Mouse (Mus musculus): ENCODE data around the gene Paqr8. TPM values are rescaled to one million over a fixed set of nuclear protein-coding genes. Genes with fewer than 3 reads are reported as not detected.

Gene Paqr8
- 6.1 and 6.2 TPM in 2 replicates for polyA plus RNA-seq (2015; fragmentation: Nextera tagmentation; extraction: Ambion mirVana)

DNA sequence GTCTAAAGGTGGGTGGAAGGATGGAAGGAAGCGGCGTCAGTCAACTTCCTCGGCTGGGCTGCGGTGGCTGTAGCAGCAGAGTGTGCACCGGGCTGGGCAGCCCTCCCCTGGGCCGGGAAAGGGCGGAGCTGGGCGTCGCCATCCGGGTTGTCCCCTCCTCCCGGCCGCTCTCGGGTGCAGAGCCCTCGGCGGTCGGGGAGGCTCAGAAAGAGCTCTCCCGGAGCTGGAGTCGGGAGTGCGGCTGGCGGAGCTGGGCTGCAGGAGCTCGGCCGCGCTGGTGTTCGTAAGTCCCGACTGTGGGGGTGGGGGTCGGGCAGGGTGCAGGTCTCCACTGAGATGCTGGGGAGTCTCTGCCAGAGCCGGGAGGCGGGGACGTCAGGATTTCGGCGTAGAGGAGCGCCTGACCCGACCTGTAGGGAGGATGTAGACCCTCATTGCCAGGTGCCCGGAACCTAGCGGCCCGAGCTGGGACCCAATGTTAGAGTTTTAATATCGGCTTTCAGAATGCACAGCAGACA lies at the start of gene Paqr8:
Gene Paqr8, plus strand, starts transcription at position 203 of the 518 bp plus-strand sequence.
- peak; percentile 99 for ATAC-seq
- no peaks in the 10 kb centered on the region for H3K36me3 ChIP-seq (ENCODE audit: control insufficient read depth, insufficient read depth, low read length)
- H3K4me2 ChIP-seq (ENCODE audit: low read depth, low read length): peak within 1 kb of the TSS; percentile 88
- H3K4me3 ChIP-seq (ENCODE audit: low read length): peak within 1 kb of the TSS; percentile 75
- peaks cover 8% of the 10 kb centered on the region; the same call in 1 of the 2 replicates for H3K4me1 ChIP-seq (ENCODE audit: control insufficient read depth, insufficient read depth, low read length)
- no peaks in the 10 kb centered on the region for H3K27me3 ChIP-seq (replicated peaks; ENCODE audit: control insufficient read depth, insufficient read depth, low read length)
- H3K27ac ChIP-seq (ENCODE audit: low read length): peak within 1 kb of the TSS; percentile 76
- under 1% methylated on average over 37 of the region's 37 CpGs for WGBS
- H3K9ac ChIP-seq (ENCODE audit: low read depth, low read length): peak within 1 kb of the TSS; percentile 79
- no peaks in the 10 kb centered on the region for H3K9me3 ChIP-seq (ENCODE audit: control insufficient read depth, low read length)

DNA sequence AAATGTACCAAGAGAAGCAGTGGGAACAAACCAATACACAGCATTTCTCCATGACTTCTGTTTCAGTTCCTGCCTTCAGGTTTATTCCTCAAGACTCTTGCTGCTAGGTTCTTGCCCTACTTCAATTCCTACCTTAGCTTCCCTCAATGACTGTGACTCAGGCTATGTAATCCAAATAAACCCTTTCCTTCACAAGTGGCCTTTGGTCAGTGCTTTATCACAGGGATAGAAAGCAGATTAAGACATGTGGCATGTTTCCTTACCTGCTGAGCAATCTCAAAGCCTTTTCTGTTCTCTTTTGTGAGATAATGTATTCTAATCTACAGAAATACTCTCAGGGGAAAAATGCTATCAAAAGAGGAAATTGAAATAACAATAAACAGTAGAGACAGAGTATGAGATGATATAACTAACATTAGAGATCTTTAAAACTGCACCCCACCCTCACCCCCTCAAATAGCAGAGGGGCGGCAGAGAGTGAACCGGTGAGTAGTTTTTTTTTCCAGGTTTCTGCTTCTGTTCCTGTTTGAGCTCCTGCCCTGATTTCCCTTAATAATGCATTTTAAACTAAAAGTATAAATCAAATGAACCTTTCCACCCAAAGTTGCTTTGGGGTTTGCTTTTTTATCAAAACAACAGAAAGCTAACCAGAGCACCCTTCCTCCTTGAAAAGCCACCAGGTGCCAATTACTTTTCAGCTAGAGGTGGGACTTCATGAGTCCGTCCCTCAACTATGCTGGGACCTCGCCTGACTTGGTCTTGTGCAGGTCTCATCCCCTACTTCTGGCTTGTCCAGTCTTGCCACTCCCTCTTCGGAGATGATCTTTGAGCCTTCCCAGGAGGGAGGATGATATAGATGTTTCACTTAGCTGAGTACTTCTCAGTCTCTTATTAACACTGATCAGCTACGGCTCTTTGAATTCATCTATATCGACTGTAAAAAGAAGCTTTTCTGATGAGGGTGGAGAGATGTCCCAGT lies 33.2 kb upstream of the Paqr8 start:
- peak overlapping the region; percentile 61 for H3K27ac ChIP-seq (ENCODE audit: low read length)
- H3K4me2 ChIP-seq (ENCODE audit: low read depth, low read length): no peak overlapping the region
- no peak overlapping the region for H3K4me3 ChIP-seq (ENCODE audit: low read length)
- WGBS: 70% methylated on average over 7 of the region's 7 CpGs
- no peaks in the 10 kb centered on the region for H3K36me3 ChIP-seq (ENCODE audit: control insufficient read depth, insufficient read depth, low read length)
- no peaks in the 10 kb centered on the region for H3K27me3 ChIP-seq (replicated peaks; ENCODE audit: control insufficient read depth, insufficient read depth, low read length)
- no peak overlapping the region for H3K9ac ChIP-seq (ENCODE audit: low read depth, low read length)
- 0 out of 2 replicates have a peak, but pooled peaks cover 3% of the 10 kb centered on the region for H3K9me3 ChIP-seq (ENCODE audit: control insufficient read depth, low read length)
- no peaks in the 10 kb centered on the region for H3K4me1 ChIP-seq (ENCODE audit: control insufficient read depth, insufficient read depth, low read length)
- ATAC-seq: peak; percentile 84

DNA sequence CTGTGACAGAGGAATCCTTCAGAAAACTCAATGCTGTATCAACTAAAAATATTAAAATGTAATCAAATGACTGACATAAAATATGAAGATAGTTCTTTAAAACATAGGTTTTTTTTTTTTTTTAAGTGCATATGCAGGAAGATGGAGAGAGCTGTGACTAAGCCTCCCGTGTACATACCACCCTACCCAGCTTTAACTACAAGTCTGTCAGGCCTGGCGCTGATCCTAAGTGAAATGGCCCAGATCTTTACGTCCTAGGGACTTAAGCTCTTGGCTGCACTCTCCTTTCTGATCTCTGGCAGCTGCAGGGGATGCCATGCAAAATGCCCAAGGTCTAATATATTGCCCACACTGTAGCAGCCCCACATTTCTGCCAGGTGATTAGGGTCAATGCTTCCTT lies 29.6 kb upstream of the Paqr8 start:
- WGBS: 71% methylated on average over 3 of the region's 3 CpGs
- no peak for ATAC-seq
- Histone ChIP-seq H3K9ac (ENCODE audit: low read depth, low read length) (no peak overlapping the region), H3K4me1 (ENCODE audit: control insufficient read depth, insufficient read depth, low read length) (no peaks in the 10 kb centered on the region), H3K36me3 (ENCODE audit: control insufficient read depth, insufficient read depth, low read length) (no peaks in the 10 kb centered on the region), H3K4me3 (ENCODE audit: low read length) (no peak overlapping the region), H3K4me2 (ENCODE audit: low read depth, low read length) (no peak overlapping the region), H3K27me3 (replicated peaks; ENCODE audit: control insufficient read depth, insufficient read depth, low read length) (no peaks in the 10 kb centered on the region), H3K27ac (ENCODE audit: low read length) (no peak overlapping the region), H3K9me3 (ENCODE audit: control insufficient read depth, low read length) (no peaks in the 10 kb centered on the region)

DNA sequence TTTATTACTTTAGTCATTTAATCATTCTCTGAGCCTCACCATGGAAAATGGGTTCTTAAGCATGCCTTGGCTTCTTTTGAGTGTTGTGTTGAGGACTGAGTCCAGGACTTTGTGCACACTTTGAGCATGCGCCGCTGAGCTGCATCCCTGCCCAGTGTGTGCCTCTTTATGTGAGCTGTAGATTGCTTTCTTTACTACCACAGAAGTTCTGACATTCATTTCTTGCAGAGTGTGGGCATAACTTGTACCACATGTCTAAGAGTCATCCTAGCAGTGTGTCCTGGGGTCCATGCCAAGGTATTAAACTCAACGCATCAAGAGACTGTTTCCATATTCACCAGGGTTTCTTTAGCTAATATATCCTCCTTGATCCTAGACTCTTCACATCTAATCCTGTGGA lies 28.5 kb upstream of the Paqr8 start:
- no peak for ATAC-seq
- Histone ChIP-seq H3K4me1 (ENCODE audit: control insufficient read depth, insufficient read depth, low read length) (no peaks in the 10 kb centered on the region), H3K4me2 (ENCODE audit: low read depth, low read length) (no peak overlapping the region), H3K4me3 (ENCODE audit: low read length) (no peak overlapping the region), H3K27ac (ENCODE audit: low read length) (no peak overlapping the region), H3K9ac (ENCODE audit: low read depth, low read length) (no peak overlapping the region), H3K27me3 (replicated peaks; ENCODE audit: control insufficient read depth, insufficient read depth, low read length) (no peaks in the 10 kb centered on the region), H3K9me3 (ENCODE audit: control insufficient read depth, low read length) (no peaks in the 10 kb centered on the region), H3K36me3 (ENCODE audit: control insufficient read depth, insufficient read depth, low read length) (no peaks in the 10 kb centered on the region)
- WGBS: 79% methylated on average over 3 of the region's 3 CpGs

DNA sequence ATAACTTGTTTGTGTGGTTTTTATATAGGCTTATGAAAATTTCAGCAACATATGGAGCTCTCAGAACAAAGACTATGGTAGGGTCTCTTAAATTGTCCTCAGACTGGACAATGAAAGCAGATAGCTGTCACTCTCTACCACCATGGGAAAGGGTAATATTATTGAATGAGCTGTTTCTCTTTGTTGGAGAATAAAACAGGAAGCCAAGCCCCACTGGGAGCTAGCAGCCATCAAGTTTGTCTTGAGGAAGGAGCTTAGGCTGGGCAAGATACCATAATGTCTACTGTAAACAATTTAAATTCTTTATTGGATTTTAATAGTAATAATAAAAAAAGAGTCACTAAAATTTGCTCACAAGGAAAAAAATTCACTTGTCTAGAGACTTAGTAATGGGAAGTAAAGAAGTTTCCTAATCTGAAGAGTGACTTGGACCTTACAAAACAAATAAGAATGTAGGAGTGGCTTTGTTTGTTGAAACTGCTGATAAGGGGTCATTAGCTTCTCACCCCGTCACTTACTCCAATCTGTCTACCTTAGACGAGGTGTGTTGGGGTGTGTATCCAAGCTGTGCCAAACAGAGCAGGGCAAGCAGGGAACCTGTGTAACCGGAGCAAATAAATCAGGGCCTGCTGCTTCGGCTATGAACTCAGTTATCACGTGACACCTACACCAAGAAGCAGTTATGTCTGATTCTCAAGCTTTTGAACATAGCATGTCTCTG lies 26.8 kb upstream of the Paqr8 start:
- H3K4me2 ChIP-seq (ENCODE audit: low read depth, low read length): no peak overlapping the region
- H3K4me1 ChIP-seq (ENCODE audit: control insufficient read depth, insufficient read depth, low read length): no peaks in the 10 kb centered on the region
- H3K27me3 ChIP-seq (replicated peaks; ENCODE audit: control insufficient read depth, insufficient read depth, low read length): no peaks in the 10 kb centered on the region
- H3K4me3 ChIP-seq (ENCODE audit: low read length): no peak overlapping the region
- 30% methylated on average over 5 of the region's 5 CpGs for WGBS
- H3K9me3 ChIP-seq (ENCODE audit: control insufficient read depth, low read length): no peaks in the 10 kb centered on the region
- no peak overlapping the region for H3K9ac ChIP-seq (ENCODE audit: low read depth, low read length)
- H3K27ac ChIP-seq (ENCODE audit: low read length): peak overlapping the region; percentile 69
- no peaks in the 10 kb centered on the region for H3K36me3 ChIP-seq (ENCODE audit: control insufficient read depth, insufficient read depth, low read length)
- peak; percentile 96 for ATAC-seq

DNA sequence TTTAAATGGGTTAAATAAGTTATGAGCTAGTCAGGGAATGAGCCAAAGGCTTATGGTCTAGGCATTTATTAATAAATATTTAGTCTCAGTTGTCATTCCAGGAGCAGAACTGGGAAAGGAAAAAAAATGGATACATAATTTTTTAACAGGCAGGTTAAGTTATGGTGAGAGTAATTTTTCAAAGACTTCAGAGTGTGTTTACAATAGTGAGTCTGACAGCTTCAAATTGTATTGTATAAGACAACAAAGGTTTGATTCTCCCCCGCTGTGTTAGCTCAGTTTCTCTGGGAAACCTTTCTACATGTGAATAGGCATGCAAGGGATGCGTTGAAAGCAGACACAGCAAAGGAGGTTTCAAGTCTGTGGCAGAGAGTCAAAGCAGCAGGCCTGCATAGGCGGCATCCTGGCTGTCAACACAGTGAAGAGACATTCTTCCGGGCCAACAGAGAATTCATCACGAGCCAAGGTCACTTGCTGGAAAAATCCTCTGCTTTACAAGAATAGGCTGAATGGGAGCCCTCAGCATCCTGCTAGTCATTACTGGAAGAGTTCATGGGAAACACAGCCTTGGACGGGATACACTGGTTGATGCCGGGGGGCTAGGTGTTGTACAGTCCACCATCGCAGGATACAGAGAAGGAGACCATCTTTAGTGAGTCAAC lies 23.0 kb upstream of the Paqr8 start:
- no peaks in the 10 kb centered on the region for H3K36me3 ChIP-seq (ENCODE audit: control insufficient read depth, insufficient read depth, low read length)
- no peak overlapping the region for H3K4me2 ChIP-seq (ENCODE audit: low read depth, low read length)
- no peak for ATAC-seq
- 46% methylated on average over 8 of the region's 8 CpGs for WGBS
- H3K4me1 ChIP-seq (ENCODE audit: control insufficient read depth, insufficient read depth, low read length): no peaks in the 10 kb centered on the region; the same call in 1 of the 2 replicates
- no peak overlapping the region for H3K9ac ChIP-seq (ENCODE audit: low read depth, low read length)
- H3K4me3 ChIP-seq (ENCODE audit: low read length): no peak overlapping the region
- H3K9me3 ChIP-seq (ENCODE audit: control insufficient read depth, low read length): no peaks in the 10 kb centered on the region
- no peaks in the 10 kb centered on the region for H3K27me3 ChIP-seq (replicated peaks; ENCODE audit: control insufficient read depth, insufficient read depth, low read length)
- peak overlapping the region; percentile 50 for H3K27ac ChIP-seq (ENCODE audit: low read length)

DNA sequence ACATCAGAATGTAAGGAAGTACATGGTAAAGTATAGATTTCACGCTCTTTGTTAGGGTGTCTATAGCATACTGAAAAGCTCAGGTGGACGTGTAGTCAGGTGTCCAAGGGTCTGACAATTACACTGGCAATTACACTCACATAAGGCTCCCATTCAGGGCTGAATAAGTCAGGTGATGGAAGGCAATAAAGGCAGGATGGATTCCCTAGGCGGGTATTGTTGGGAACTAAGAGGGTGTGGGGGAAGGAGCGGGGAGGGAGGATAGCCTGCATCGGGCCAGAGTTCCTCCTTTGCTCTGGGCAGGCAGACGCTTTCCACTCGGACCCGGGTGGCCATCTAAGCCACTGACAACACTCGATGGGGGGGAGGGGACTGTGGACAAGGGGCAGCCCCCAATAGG lies 22.4 kb upstream of the Paqr8 start:
- Histone ChIP-seq H3K27me3 (replicated peaks; ENCODE audit: control insufficient read depth, insufficient read depth, low read length) (no peaks in the 10 kb centered on the region), H3K9me3 (ENCODE audit: control insufficient read depth, low read length) (no peaks in the 10 kb centered on the region), H3K27ac (ENCODE audit: low read length) (peak overlapping the region; percentile 50), H3K9ac (ENCODE audit: low read depth, low read length) (no peak overlapping the region), H3K4me1 (ENCODE audit: control insufficient read depth, insufficient read depth, low read length) (no peaks in the 10 kb centered on the region; the same call in 1 of the 2 replicates), H3K36me3 (ENCODE audit: control insufficient read depth, insufficient read depth, low read length) (no peaks in the 10 kb centered on the region), H3K4me3 (ENCODE audit: low read length) (no peak overlapping the region), H3K4me2 (ENCODE audit: low read depth, low read length) (no peak overlapping the region)
- 58% methylated on average over 9 of the region's 9 CpGs for WGBS
- peak; percentile 55 for ATAC-seq

DNA sequence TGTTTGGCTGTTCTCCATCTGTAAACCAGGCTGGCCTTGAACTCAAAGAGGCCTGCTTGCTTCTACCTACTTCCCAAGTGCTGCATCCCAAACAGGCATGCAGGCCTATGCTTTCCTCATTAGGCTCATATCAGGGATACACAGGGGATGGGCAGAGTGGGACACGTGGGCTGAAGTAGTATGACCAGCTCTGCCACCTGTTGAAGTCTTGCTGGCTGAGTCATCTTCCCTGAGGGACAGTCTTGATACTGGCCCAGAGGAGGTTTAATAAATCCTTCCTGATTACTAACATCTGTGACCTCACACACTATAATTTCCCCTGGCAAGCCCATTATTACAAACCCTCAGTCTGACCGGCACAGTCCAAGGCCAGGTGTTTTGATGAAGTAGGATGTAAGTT lies 19.5 kb upstream of the Paqr8 start:
- ATAC-seq: peak; percentile 75
- H3K36me3 ChIP-seq (ENCODE audit: control insufficient read depth, insufficient read depth, low read length): no peaks in the 10 kb centered on the region
- no peaks in the 10 kb centered on the region for H3K27me3 ChIP-seq (replicated peaks; ENCODE audit: control insufficient read depth, insufficient read depth, low read length)
- H3K4me3 ChIP-seq (ENCODE audit: low read length): no peak overlapping the region
- no peaks in the 10 kb centered on the region; the same call in 1 of the 2 replicates for H3K4me1 ChIP-seq (ENCODE audit: control insufficient read depth, insufficient read depth, low read length)
- no peak overlapping the region for H3K4me2 ChIP-seq (ENCODE audit: low read depth, low read length)
- no peaks in the 10 kb centered on the region for H3K9me3 ChIP-seq (ENCODE audit: control insufficient read depth, low read length)
- H3K9ac ChIP-seq (ENCODE audit: low read depth, low read length): no peak overlapping the region
- WGBS: 47% methylated on average over 2 of the region's 2 CpGs
- H3K27ac ChIP-seq (ENCODE audit: low read length): no peak overlapping the region

DNA sequence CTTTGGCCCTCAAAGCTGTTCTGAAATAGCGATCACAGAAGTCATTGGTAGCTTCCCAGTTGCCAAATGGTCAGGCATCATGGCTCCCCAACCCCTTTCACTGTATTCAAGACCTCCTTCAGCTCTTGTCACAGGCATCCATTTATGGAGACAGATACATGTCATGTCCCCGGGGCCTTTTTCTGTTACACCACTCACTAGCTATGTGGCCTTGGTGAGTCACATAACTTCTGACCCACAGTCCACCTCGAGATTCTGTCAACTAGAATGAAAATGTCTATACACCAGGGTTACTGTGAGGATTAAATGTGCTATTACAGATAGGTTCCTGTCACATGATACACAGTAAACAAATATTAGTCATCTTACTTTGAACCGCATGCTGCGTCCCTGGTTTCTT lies 17.9 kb upstream of the Paqr8 start:
- Histone ChIP-seq H3K9me3 (ENCODE audit: control insufficient read depth, low read length) (no peaks in the 10 kb centered on the region), H3K27me3 (replicated peaks; ENCODE audit: control insufficient read depth, insufficient read depth, low read length) (no peaks in the 10 kb centered on the region), H3K4me3 (ENCODE audit: low read length) (no peak overlapping the region), H3K36me3 (ENCODE audit: control insufficient read depth, insufficient read depth, low read length) (no peaks in the 10 kb centered on the region), H3K9ac (ENCODE audit: low read depth, low read length) (no peak overlapping the region), H3K4me2 (ENCODE audit: low read depth, low read length) (no peak overlapping the region), H3K4me1 (ENCODE audit: control insufficient read depth, insufficient read depth, low read length) (no peaks in the 10 kb centered on the region; the same call in 1 of the 2 replicates), H3K27ac (ENCODE audit: low read length) (no peak overlapping the region)
- WGBS: 81% methylated on average over 5 of the region's 5 CpGs
- no peak for ATAC-seq
